Mouse (Mus musculus) midbrain, embryonic 10.5 days (tissue): ENCODE measurements at regions not wholly inside any gene's neighbourhood (a gene's known extent, or its start where the extent isn't known, plus 50 kb on each side); places are given as distances from the start of the nearest gene placed in this dataset.
"Not testable (repeated sequence)": the region's sequence is repeated elsewhere in the genome, so short reads cannot be mapped to it uniquely, and the experiment has no call there.

Experiments
- DNase-seq: peaks from one replicate; pipeline ENCODE4 v3.0.0-alpha.2; 2017; ENCODE audit warnings: low spot score
- H3K27ac ChIP-seq: fragments of 300-500 bp; sonication (generic); replicated peaks from 2 replicates; pipeline ENCODE4 v1.5.1; 2016; ENCODE audit warnings: mild to moderate bottlenecking
- H3K27me3 ChIP-seq: fragments of 300-500 bp; sonication (generic); 2 replicates; pipeline ENCODE4 v1.6.1; 2016; ENCODE audit warnings: low read depth, mild to moderate bottlenecking; ENCODE audit not compliant: poor library complexity, severe bottlenecking
- H3K36me3 ChIP-seq: fragments of 300-500 bp; sonication (generic); 2 replicates; pipeline ENCODE4 v1.6.1; 2016; ENCODE audit warnings: mild to moderate bottlenecking, moderate library complexity
- H3K4me1 ChIP-seq: fragments of 300-500 bp; sonication (generic); 2 replicates; pipeline ENCODE4 v1.6.1; 2016
- H3K4me3 ChIP-seq: fragments of 300-500 bp; sonication (generic); 2 replicates; pipeline ENCODE4 v1.5.1; 2016; ENCODE audit warnings: mild to moderate bottlenecking, moderate library complexity
- H3K9me3 ChIP-seq: fragments of 300-500 bp; sonication (generic); replicated peaks from 2 replicates; pipeline ENCODE4 v1.6.1; 2016; ENCODE audit warnings: mild to moderate bottlenecking
- WGBS: fragments of 180-500 bp; shearing (Covaris S2); methylation state at CpG from one replicate; pipeline ENCODE4 v1.1.7; 2016; 5-methylcytosine and 5-hydroxymethylcytosine counted together

DNA sequence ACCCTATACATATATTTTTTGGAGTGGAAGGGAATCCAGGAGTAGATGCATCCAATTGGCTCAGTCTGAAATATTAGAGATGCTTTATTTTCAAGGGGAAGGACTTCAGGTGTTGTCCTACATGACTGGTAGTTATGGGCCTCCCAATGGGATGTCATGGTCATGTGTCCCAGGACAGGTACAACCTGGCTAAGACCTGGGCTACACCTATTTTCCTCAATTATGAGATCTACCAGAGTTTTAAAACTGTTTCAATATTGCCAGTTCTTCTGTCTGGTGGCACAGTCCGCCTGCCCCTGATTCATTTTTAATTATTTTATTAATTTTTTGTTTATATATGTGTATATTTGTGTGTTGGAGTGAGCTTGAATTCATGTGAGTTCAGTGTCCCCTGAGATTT, 481.6 kb upstream of the 9530002B09Rik start:
- H3K4me1 ChIP-seq, H3K27ac ChIP-seq, H3K27me3 ChIP-seq, DNase-seq, H3K4me3 ChIP-seq, H3K36me3 ChIP-seq: not testable (repeated sequence)
- 78% methylated on average over 1 of the region's 1 CpGs for WGBS
- peaks cover 51% of the 10 kb centered on the region for H3K9me3 ChIP-seq

DNA sequence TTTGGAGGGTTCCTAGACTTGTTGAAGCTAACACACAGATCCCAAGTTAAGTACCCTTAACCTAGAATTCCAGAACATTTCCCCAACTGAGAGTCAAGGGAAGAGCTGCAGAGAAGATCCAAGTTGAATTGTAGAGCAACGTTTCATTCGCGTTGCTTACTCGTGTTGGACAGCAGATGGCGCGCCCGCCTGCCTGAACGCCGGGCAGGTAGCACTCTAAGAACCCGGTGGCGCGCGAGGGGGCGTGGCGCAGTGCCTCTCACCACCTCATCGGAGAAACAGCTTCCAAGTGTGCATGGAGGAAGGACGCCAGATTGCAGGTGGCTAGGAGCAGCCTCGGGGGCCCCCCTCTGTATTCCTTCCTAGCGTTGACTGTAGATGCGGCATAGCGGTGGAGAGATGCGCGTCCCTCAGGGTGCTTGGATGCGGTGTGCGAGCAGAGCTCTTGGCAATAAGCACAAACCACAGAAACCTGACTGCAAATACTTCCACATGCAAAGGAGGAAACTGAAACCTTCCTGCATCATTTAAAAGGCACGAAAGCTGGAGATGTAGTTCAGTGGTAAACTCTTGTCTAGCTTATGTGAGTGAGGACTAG, 440.8 kb upstream of the 9530002B09Rik start:
- WGBS: no CpG with 5 or more reads among the region's 26 CpGs
- H3K9me3 ChIP-seq, H3K36me3 ChIP-seq, H3K4me3 ChIP-seq, H3K4me1 ChIP-seq, H3K27me3 ChIP-seq, H3K27ac ChIP-seq, DNase-seq: not testable (repeated sequence)
